Mouse (Mus musculus): Measurements from ENCODE around the gene Ak2.

DNA sequence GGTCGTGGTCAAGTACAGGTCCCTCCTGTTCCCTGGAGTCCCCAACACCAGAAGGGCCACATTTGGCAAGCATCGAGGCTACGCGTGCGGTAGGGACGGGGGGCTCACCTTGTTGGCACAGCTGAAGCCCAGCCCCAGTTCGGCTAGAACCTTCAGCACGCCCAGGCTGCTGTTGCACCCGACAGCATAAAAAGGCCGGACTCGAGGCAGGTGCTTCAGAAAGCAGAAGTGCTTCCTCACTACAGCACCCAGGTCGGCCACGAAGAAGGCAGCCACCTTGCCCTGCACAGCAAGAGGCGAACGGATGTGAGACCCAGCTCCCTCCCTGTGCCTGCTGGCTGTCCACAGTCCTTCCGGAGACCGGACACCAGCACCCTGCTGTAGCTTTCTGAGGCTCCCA is 32.1 kb upstream of the Ak2 start:
- TF ChIP-seq HCFC1 (IDR thresholded peaks at IDR 0.05; ENCODE audit: borderline replicate concordance, insufficient read depth, low read length) (no peak), ZC3H11A (IDR thresholded peaks at IDR 0.05; ENCODE audit: borderline replicate concordance, low read depth, low read length) (no peak), ZNF384 (IDR thresholded peaks at IDR 0.05; ENCODE audit: low read depth, low read length) (no peak), CHD2 (IDR thresholded peaks at IDR 0.05; ENCODE audit: low read depth, low read length) (no peak)
